Mouse (Mus musculus) skeletal muscle tissue, adult 2 months (tissue): ENCODE results near the gene Srrm4.

ENCODE experiments used
- DNase-seq: peaks from one replicate; pipeline ENCODE4 v3.0.0-alpha.2; 2012; ENCODE audit warnings: low read depth, low spot score

The Srrm4 gene

GRCm38 (mm10) chr5:116553106-116553505 lies 38.5 kb downstream of the Srrm4 start:
- DNase-seq = no peak

GRCm38 (mm10) chr5:116552584-116552983 lies 39.0 kb downstream of the Srrm4 start:
- no peak for DNase-seq

GRCm38 (mm10) chr5:116545746-116546145 lies 45.9 kb downstream of the Srrm4 start:
- DNase-seq = no peak

GRCm38 (mm10) chr5:116542317-116542716 lies 49.3 kb downstream of the Srrm4 start:
- DNase-seq = no peak

GRCm38 (mm10) chr5:116541128-116541527 lies 50.5 kb downstream of the Srrm4 start:
- DNase-seq = no peak

GRCm38 (mm10) chr5:116539360-116539759 lies 52.3 kb downstream of the Srrm4 start:
- no peak for DNase-seq

- no peak for DNase-seq
These were observed 53.1 kb downstream of the Srrm4 start for GRCm38 (mm10) chr5:116538491-116538890.

- DNase-seq = no peak
These were observed 65.3 kb downstream of the Srrm4 start for GRCm38 (mm10) chr5:116526324-116526723.

- no peak for DNase-seq
These were observed 66.3 kb downstream of the Srrm4 start for GRCm38 (mm10) chr5:116525308-116525707.

- no peak for DNase-seq
These were observed 68.1 kb downstream of the Srrm4 start for GRCm38 (mm10) chr5:116523553-116523952.

GRCm38 (mm10) chr5:116523079-116523478 lies 68.5 kb downstream of the Srrm4 start:
- DNase-seq = no peak

- DNase-seq = no peak
These were observed 69.3 kb downstream of the Srrm4 start for GRCm38 (mm10) chr5:116522273-116522672.

- no peak for DNase-seq
These were observed 73.6 kb downstream of the Srrm4 start for GRCm38 (mm10) chr5:116518047-116518446.

- DNase-seq = no peak
These were observed 79.5 kb downstream of the Srrm4 start for GRCm38 (mm10) chr5:116512135-116512534.

GRCm38 (mm10) chr5:116510229-116510628 lies 81.4 kb downstream of the Srrm4 start:
- no peak for DNase-seq

GRCm38 (mm10) chr5:116501342-116501741 lies 90.3 kb downstream of the Srrm4 start:
- no peak for DNase-seq

- DNase-seq = no peak
These were observed 92.6 kb downstream of the Srrm4 start for GRCm38 (mm10) chr5:116498880-116499640.

- DNase-seq = no peak
These were observed 93.8 kb downstream of the Srrm4 start for GRCm38 (mm10) chr5:116497866-116498265.

GRCm38 (mm10) chr5:116497205-116497604 lies 94.4 kb downstream of the Srrm4 start:
- DNase-seq = no peak

GRCm38 (mm10) chr5:116496717-116497116 lies 94.9 kb downstream of the Srrm4 start:
- DNase-seq = no peak

GRCm38 (mm10) chr5:116495466-116495865 lies 96.2 kb downstream of the Srrm4 start:
- DNase-seq = no peak

GRCm38 (mm10) chr5:116494377-116494776 lies 97.2 kb downstream of the Srrm4 start:
- no peak for DNase-seq

- DNase-seq = no peak
These were observed 98.9 kb downstream of the Srrm4 start for GRCm38 (mm10) chr5:116492726-116493125.
